Mouse (Mus musculus): Measurements from ENCODE around the gene Cyp2a12. TPM values are rescaled to one million over a fixed set of nuclear protein-coding genes. Genes with fewer than 3 reads are reported as not detected.
"Not testable (repeated sequence)": the region's sequence is repeated elsewhere in the genome, so short reads cannot be mapped to it uniquely, and the experiment has no call there.

Cyp2a12 gene
- not detected for total RNA-seq (2021)
- polyA plus RNA-seq (2012; rRNA removed): 0.38 TPM in 1 of 2 replicates, not detected in the other
- long read RNA-seq: 0 reads

DNA sequence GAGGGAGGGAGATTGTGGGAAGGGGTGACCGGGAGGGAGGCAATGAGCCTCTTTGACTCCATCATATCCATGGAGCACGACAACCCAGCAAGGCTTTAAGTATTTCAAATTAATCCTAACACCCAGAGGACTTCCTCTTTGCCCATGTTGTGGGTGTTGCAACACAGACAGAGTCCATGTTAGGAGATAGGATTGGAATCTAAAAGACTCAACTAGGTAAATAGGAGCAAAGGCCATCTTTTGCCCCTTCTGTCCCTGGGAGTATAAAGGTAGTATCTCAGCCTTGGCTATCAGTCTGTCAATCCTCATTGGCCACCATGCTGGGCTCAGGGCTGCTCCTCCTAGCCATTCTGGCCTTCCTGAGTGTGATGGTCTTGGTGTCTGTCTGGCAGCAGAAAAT, at the start of gene Cyp2a12:
Gene Cyp2a12 (plus strand): TSS at position 293 of the 400 bp plus-strand sequence.
- H3K4me1 ChIP-seq (ENCODE audit: control insufficient read depth, insufficient read depth, low read length): no peaks in the 10 kb centered on the region
- TF ChIP-seq CTCF (IDR thresholded peaks at IDR 0.05) (no peak), EP300 (IDR thresholded peaks at IDR 0.05; ENCODE audit: insufficient read depth, low read depth, low read length) (no peak), POLR2A (IDR thresholded peaks at IDR 0.05; ENCODE audit: insufficient read depth, low read depth, low read length) (no peak)
- intact Hi-C loops (cut with DNase I): no loop called here
- DNase-seq: no peak
- H3K9ac ChIP-seq (ENCODE audit: low read depth, low read length): no peak within 1 kb of the TSS
- no peaks in the 10 kb centered on the region for H3K36me3 ChIP-seq (ENCODE audit: control insufficient read depth, insufficient read depth, low read length)
- no peak within 1 kb of the TSS for H3K4me3 ChIP-seq
- 79% methylated on average over 2 of the region's 2 CpGs for WGBS
- no peaks in the 10 kb centered on the region for H3K27me3 ChIP-seq (ENCODE audit: control insufficient read depth, insufficient read depth, low read length)
- no peak within 1 kb of the TSS for H3K27ac ChIP-seq
- H3K79me2 ChIP-seq (replicated peaks; ENCODE audit: control insufficient read depth, insufficient read depth, low read length): no peaks in the 10 kb centered on the region

DNA sequence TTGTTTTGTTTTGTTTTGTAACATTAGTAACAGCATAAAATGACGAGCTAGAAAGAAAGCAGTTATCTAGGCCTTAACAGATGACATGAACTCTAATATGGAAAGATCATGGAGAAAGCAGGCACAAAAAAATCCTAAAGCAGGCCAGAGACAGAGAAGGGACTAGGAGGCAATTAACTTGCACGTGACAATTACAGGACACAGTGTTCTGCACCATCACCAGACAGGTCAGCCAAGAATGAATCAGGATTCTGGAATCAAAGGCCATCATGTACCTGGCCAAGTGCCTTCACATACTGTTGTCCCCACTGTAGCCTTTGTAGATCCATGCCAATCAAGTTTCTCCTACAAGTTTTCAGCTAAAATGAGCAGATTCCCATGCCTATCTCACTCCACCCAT, 47.4 kb upstream of the Cyp2a12 start:
- WGBS: 65% methylated on average over 2 of the region's 2 CpGs
- H3K79me2 ChIP-seq (replicated peaks; ENCODE audit: control insufficient read depth, insufficient read depth, low read length); H3K27ac ChIP-seq; H3K27me3 ChIP-seq (ENCODE audit: control insufficient read depth, insufficient read depth, low read length); H3K9ac ChIP-seq (ENCODE audit: low read depth, low read length); H3K4me1 ChIP-seq (ENCODE audit: control insufficient read depth, insufficient read depth, low read length); intact Hi-C loops (cut with DNase I); DNase-seq; H3K36me3 ChIP-seq (ENCODE audit: control insufficient read depth, insufficient read depth, low read length); H3K4me3 ChIP-seq: not testable (repeated sequence)

DNA sequence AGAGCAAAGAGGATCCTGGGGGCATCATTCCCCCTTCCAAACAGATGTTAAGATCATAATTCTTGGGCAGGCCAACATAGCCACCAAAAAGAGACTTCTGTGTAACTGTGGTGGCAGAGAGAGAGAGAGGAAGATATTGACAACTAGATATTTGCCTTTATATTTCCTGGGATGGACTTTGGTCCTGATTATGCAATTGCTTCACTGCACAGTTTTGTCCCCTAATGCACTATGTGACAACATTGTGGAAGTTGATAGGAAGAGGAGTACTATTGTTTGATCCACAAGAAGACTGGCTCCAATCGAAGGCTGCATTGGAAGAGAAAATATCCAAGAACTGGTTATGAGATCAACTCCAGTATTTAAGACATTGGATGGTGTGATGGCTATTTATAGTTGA, 46.9 kb upstream of the Cyp2a12 start:
- H3K4me3 ChIP-seq; H3K4me1 ChIP-seq (ENCODE audit: control insufficient read depth, insufficient read depth, low read length); DNase-seq; intact Hi-C loops (cut with DNase I); H3K27me3 ChIP-seq (ENCODE audit: control insufficient read depth, insufficient read depth, low read length); H3K9ac ChIP-seq (ENCODE audit: low read depth, low read length); H3K79me2 ChIP-seq (replicated peaks; ENCODE audit: control insufficient read depth, insufficient read depth, low read length); H3K27ac ChIP-seq; H3K36me3 ChIP-seq (ENCODE audit: control insufficient read depth, insufficient read depth, low read length): not testable (repeated sequence)
- WGBS: 71% methylated on average over 1 of the region's 1 CpGs

DNA sequence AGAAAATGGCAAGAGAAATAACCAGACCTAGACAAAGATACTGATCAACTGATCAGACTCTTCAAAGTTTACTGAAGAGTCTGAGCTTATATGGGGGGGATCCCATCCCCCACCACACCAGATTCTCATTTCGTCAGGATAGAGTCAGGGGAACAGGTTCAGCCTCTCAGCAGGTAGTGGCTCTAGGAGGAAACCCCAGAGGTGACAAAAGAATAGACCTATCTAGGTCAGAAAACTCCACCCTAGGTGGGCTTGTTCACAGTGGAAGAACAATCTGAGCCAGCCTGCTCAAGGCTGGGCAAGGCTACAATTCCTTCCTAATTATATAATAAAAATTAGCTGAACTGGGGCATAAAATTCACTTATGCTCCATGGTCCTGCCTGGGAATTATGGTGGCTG, 46.3 kb upstream of the Cyp2a12 start:
- no peak overlapping the region for H3K27ac ChIP-seq
- no peak for DNase-seq
- WGBS: 30% methylated on average over 1 of the region's 1 CpGs
- H3K27me3 ChIP-seq (ENCODE audit: control insufficient read depth, insufficient read depth, low read length): no peaks in the 10 kb centered on the region
- H3K4me1 ChIP-seq (ENCODE audit: control insufficient read depth, insufficient read depth, low read length): no peaks in the 10 kb centered on the region
- H3K79me2 ChIP-seq (replicated peaks; ENCODE audit: control insufficient read depth, insufficient read depth, low read length): no peaks in the 10 kb centered on the region
- no peak overlapping the region for H3K9ac ChIP-seq (ENCODE audit: low read depth, low read length)
- H3K36me3 ChIP-seq (ENCODE audit: control insufficient read depth, insufficient read depth, low read length): no peaks in the 10 kb centered on the region
- intact Hi-C loops (cut with DNase I): no loop called here
- no peak overlapping the region for H3K4me3 ChIP-seq
- TF ChIP-seq CTCF (IDR thresholded peaks at IDR 0.05) (no peak), POLR2A (IDR thresholded peaks at IDR 0.05; ENCODE audit: insufficient read depth, low read depth, low read length) (no peak), EP300 (IDR thresholded peaks at IDR 0.05; ENCODE audit: insufficient read depth, low read depth, low read length) (no peak)

DNA sequence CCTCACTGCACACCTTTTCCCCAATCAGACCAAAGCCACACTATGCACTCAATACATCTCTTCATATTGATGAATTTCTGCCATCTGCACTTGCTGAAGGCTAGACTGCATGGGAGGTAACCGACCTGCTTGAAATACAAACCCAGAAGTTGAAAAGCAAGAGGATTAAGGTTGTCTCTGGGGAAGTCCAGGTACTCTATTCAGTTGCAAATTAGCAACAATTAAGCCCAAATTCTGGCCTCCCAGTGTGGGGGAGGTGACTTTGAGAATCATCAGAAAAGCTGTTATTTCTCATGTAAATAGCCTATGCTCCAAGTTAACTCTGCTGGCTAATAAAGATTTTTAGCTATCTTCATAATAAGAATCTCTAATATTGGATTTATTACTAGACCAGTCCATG, 45.7 kb upstream of the Cyp2a12 start:
- H3K9ac ChIP-seq (ENCODE audit: low read depth, low read length); DNase-seq; H3K36me3 ChIP-seq (ENCODE audit: control insufficient read depth, insufficient read depth, low read length); H3K79me2 ChIP-seq (replicated peaks; ENCODE audit: control insufficient read depth, insufficient read depth, low read length); H3K4me3 ChIP-seq; H3K27ac ChIP-seq; H3K27me3 ChIP-seq (ENCODE audit: control insufficient read depth, insufficient read depth, low read length); intact Hi-C loops (cut with DNase I); H3K4me1 ChIP-seq (ENCODE audit: control insufficient read depth, insufficient read depth, low read length): not testable (repeated sequence)
- 26% methylated on average over 1 of the region's 1 CpGs for WGBS

DNA sequence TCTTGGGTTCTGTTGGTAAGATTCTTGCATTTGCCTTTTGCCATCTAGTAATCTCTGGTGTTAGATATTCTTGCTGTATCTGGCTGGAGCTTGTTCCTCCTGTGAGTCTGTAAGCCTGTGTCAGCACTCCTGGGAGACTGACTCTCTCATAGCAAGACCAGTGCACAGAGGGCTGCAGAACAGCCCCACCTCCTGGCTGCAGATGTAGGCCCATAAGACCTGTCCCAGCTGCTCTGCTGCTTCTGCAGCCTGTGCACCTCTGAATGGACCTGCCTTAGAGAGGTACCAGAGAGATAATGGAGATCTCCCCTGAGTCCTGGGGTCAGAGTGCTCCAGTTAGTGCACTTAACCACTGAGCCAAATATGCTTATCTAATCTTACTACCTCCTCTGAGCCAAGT, 2.3 kb upstream of the Cyp2a12 start:
- H3K27ac ChIP-seq; H3K36me3 ChIP-seq (ENCODE audit: control insufficient read depth, insufficient read depth, low read length); H3K4me3 ChIP-seq; DNase-seq; H3K27me3 ChIP-seq (ENCODE audit: control insufficient read depth, insufficient read depth, low read length); H3K9ac ChIP-seq (ENCODE audit: low read depth, low read length); intact Hi-C loops (cut with DNase I); H3K79me2 ChIP-seq (replicated peaks; ENCODE audit: control insufficient read depth, insufficient read depth, low read length); H3K4me1 ChIP-seq (ENCODE audit: control insufficient read depth, insufficient read depth, low read length): not testable (repeated sequence)

DNA sequence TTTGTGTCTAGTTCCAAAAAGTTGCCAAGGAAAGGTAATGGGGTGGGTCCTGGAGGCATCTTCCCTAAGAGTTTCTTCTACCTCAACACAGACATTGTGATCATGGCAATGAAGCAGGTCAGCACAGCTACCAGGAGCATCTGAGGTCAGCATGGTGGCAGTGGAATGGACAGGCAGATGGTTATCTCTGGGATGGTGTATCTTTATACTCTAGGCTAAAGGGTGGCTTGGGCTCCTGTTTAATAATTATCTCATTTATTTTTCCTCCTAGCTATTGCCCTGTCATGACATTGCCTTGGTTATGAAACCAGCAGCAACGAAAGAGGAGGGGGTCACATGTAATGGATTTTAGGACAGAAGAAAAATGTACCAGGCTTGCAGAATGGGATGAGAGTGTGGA, 20.0 kb downstream of the Cyp2a12 start:
- DNase-seq; intact Hi-C loops (cut with DNase I); H3K27ac ChIP-seq; H3K27me3 ChIP-seq (ENCODE audit: control insufficient read depth, insufficient read depth, low read length); H3K4me3 ChIP-seq; H3K36me3 ChIP-seq (ENCODE audit: control insufficient read depth, insufficient read depth, low read length); H3K79me2 ChIP-seq (replicated peaks; ENCODE audit: control insufficient read depth, insufficient read depth, low read length); H3K4me1 ChIP-seq (ENCODE audit: control insufficient read depth, insufficient read depth, low read length); H3K9ac ChIP-seq (ENCODE audit: low read depth, low read length): not testable (repeated sequence)
- WGBS: 63% methylated on average over 1 of the region's 1 CpGs

DNA sequence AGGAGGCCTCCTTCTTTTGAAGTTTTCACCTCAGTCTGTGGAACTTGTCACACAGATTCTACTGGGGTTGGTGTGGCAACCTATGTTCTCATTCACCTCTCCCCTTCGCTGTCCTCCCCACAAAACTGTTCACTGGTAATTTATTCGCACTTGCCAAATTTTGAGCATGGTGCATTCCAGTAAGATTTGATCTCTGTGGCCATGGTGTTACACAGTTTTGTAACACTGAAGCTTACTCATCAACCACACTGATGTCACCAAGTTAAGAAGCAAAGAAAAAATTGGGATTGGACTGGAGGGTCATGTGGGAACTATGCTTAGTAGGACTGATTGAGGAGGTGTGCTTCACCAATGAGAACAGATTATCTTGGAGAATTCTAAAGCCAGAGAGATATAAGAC, 30.5 kb downstream of the Cyp2a12 start:
- H3K79me2 ChIP-seq (replicated peaks; ENCODE audit: control insufficient read depth, insufficient read depth, low read length); H3K27ac ChIP-seq; H3K27me3 ChIP-seq (ENCODE audit: control insufficient read depth, insufficient read depth, low read length); DNase-seq; H3K4me3 ChIP-seq; H3K9ac ChIP-seq (ENCODE audit: low read depth, low read length); H3K4me1 ChIP-seq (ENCODE audit: control insufficient read depth, insufficient read depth, low read length); H3K36me3 ChIP-seq (ENCODE audit: control insufficient read depth, insufficient read depth, low read length); intact Hi-C loops (cut with DNase I): not testable (repeated sequence)
- 75% methylated on average over 2 of the region's 2 CpGs for WGBS

DNA sequence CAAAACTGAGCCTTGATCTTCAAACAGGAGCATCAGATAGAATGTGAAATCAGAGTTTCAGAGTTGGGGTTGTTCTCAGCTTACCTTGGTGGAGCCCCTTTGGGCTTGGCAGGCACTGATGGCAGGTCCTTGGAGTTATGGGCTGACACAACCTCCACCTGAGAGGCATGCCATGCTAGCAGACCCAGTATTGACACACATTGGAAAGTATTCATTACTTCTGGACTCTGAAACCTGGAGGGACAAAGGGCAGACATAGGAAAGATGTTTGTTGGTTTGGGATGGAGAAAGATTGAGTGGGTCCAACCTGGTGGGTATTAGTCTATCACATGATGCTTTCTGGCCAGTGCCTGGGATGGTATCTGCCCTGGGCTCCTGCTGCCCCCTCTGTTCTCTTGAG, 31.0 kb downstream of the Cyp2a12 start:
- H3K4me3 ChIP-seq; H3K27me3 ChIP-seq (ENCODE audit: control insufficient read depth, insufficient read depth, low read length); DNase-seq; intact Hi-C loops (cut with DNase I); H3K9ac ChIP-seq (ENCODE audit: low read depth, low read length); H3K79me2 ChIP-seq (replicated peaks; ENCODE audit: control insufficient read depth, insufficient read depth, low read length); H3K36me3 ChIP-seq (ENCODE audit: control insufficient read depth, insufficient read depth, low read length); H3K4me1 ChIP-seq (ENCODE audit: control insufficient read depth, insufficient read depth, low read length); H3K27ac ChIP-seq: not testable (repeated sequence)
